Mouse (Mus musculus) large intestine, adult 2 months (tissue): ENCODE measurements at regions not wholly inside any gene's neighbourhood (a gene's known extent, or its start where the extent isn't known, plus 50 kb on each side); places are given as distances from the start of the nearest gene placed in this dataset.
"Not testable (repeated sequence)": the region's sequence is repeated elsewhere in the genome, so short reads cannot be mapped to it uniquely, and the experiment has no call there.

Experiments used
- DNase-seq: peaks from one replicate; pipeline ENCODE4 v3.0.0-alpha.2; 2012; ENCODE audit warnings: low read depth, low spot score
- WGBS: fragments of 180-500 bp; shearing (Covaris S2); methylation state at CpG from one replicate; pipeline ENCODE4 v1.1.7; 2018; 5-methylcytosine and 5-hydroxymethylcytosine counted together

GRCm38 (mm10) chr5:3141841-3142240 is 199.4 kb upstream of the Cdk6 start:
- DNase-seq, result not testable (repeated sequence)
- 88% methylated on average over 11 of the region's 11 CpGs for WGBS

GRCm38 (mm10) chr5:3146544-3147295 is 194.6 kb upstream of the Cdk6 start:
- 24% methylated on average over 10 of the region's 11 CpGs for WGBS
- not testable (repeated sequence) for DNase-seq

GRCm38 (mm10) chr5:3149886-3150285 is 191.4 kb upstream of the Cdk6 start:
- not testable (repeated sequence) for DNase-seq
- WGBS, result 88% methylated on average over 5 of the region's 5 CpGs

- not testable (repeated sequence) for DNase-seq
- WGBS, result 85% methylated on average over 4 of the region's 4 CpGs
Observed at GRCm38 (mm10) chr5:3150766-3151165, 190.5 kb upstream of the Cdk6 start.

DNA sequence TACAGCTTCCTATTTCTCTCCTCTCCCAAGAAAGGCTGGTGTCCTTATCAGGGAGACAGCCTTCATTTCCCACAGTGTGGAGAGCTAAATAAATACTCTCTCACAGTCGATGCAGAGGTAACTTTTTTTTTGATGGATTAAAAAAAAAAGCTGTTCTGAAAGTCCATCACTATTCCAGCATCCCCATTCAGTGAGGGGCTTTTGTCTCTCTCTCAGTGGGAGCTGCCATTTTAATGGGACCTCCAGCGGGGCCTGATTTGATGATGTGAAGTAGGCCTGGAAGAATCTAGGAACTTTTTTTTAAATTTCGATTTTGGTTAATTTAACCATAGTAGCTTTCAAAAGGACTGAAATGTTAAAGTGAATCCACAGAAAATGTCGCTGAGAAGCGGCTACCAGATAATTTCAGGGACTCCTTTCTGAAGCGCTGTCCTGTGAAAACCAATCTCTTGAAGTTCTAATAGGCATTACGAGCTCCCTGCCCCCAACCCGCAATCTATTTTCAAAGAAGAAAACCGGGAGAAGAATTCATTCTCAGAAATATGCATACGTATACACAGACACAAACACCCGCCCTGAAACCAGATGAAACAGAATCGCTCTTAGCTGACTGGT is 189.6 kb upstream of the Cdk6 start:
- 49% methylated on average over 12 of the region's 12 CpGs for WGBS
- not testable (repeated sequence) for DNase-seq

DNA sequence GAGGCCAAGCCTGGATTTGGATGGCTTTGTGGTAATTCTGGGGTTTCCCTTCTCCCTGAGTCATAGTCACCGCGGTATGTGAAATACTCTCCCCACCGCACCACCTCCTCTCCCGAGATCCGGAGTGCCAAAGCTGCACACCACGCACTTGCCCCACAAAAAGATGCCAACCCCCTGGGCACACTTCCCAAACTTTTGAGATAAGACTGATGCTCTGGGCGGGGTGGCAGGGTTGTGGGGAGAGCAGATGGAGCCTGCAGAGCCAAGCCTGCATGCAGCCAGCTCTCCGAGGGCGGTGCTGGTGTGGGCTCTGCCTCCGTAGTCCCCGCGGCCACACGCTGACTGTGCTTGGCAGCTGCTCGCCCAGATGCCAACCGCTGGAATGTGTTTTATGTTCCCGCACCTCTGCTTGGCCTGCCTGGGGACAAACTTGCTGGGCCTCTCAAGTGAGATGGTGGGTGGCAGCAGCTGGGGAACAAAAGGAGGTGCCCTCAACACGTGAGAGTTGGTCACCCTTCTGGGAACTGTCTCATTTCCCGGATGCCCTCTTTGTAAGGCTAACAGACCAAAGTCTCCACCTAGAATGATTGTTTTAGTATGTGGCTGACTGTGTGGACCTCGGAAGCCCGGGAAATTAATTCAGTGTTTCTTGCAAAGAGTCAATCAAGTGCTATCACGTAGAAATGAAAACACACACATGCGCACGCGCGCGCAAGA is 189.0 kb upstream of the Cdk6 start:
- DNase-seq, result not testable (repeated sequence)
- 27% methylated on average over 26 of the region's 26 CpGs for WGBS

GRCm38 (mm10) chr5:3165511-3165910 is 175.8 kb upstream of the Cdk6 start:
- 87% methylated on average over 2 of the region's 2 CpGs for WGBS
- not testable (repeated sequence) for DNase-seq

DNA sequence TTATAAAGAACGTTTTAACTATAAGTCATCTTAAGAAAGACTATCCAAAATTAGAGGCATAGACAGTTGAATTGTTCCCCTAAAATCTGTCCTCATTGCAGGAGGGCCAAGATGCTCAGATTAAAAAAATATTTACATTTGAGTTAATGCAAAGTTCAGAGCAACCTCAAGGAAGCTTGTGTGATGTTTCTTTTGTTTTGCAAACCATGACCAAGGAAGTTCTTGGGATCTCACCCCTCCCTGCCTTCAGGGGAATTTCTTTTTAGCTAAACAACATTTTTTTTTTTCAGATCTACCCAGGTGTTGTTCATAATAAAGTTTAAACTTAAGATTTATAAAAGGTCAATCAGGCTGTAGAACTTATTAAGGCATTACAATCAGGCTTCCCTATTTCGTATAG is 174.8 kb upstream of the Cdk6 start:
- not testable (repeated sequence) for DNase-seq
- WGBS, result 82% methylated on average over 2 of the region's 2 CpGs

DNA sequence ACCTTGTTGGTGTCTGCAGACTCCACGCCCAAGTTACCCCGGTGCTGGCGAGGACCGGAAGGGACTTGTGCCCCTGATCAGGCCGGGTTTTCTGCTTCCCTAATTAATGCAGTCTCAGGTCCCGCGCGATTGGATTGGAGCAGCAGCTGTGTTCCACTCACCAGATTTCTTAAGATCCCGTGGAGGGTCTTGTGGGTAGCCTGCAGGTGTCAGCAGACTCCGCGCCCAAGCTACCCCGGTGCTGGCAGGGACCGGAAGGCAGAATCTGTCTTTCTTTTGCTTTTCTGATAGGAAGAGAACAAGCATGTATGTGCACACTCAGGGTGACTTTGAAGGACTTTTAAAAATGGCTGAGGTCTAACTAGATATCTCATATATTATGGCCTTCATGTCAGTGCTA is 147.7 kb upstream of the Cdk6 start:
- not testable (repeated sequence) for DNase-seq
- WGBS, result 89% methylated on average over 13 of the region's 13 CpGs

DNA sequence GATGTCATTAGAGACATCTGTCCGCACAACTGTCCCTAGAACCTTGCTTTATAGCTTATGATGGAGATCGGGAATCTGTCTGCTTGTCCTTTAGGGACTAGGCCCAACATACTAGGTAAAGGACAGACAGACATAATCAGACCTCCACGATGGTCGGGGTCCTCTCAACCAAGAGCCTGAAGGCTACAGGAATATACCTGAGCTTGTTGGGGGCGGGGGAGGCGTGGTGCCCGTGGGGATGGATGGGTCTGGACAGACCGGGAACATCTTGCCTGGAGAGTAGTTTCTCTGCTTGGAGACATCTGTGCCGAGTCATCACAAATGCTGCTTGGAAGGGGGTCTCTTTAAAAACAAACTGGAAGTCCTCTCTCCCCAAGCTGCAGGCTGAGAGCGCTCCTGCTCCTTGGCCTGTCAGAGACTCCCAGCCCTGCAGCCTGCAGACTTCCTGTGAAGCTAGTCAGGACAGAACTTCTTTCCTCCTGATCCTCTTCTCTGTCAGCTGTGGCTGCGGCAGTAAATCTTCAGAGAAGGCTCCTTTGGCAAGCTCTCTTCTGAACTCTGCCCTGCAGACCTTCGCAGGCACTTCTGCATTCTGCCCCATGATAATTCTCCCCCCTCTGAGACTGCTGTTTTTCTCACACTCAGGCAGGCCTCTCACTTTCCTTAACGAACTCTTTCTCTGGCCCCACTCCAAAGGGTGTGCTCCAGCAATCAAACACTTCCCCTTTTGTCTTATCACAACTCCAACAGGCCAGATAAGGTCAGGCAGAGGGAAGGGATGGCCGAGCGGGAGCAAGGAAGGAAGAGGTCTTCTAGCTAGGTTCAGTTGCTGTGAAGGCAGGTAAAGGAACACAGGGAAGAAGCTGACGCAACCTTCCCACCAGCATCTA is 143.1 kb upstream of the Cdk6 start:
- DNase-seq, result peak; percentile 94
- 23% methylated on average over 16 of the region's 16 CpGs for WGBS

- not testable (repeated sequence) for DNase-seq
Observed at GRCm38 (mm10) chr5:3198869-3199550, 142.3 kb upstream of the Cdk6 start.

DNA sequence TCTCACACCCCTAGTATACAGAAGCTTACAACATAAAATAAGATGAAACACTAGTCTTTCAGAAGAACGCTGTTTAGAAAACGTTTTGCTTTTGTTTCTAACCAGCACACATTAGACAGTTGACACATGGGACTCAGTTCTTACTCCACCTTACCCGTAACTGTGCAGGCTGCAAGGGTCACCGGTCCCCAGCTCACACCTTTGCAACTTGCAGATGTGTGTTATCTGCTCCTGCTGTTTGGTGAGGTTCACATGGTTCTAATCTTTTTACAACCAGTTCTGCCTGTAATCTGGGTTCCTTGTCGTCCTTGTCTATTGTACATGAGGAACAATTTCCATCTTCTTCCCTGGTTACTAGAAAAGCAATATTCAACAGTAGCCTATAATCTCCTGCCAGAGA is 135.1 kb upstream of the Cdk6 start:
- 42% methylated on average over 5 of the region's 5 CpGs for WGBS
- not testable (repeated sequence) for DNase-seq

More at GRCm38 (mm10) chr5:3198869-3199550, 142.3 kb upstream of the Cdk6 start:
- WGBS, result 19% methylated on average over 7 of the region's 7 CpGs

- DNase-seq, result not testable (repeated sequence)
- 88% methylated on average over 4 of the region's 4 CpGs for WGBS
Observed at GRCm38 (mm10) chr5:3208293-3208692, 133.0 kb upstream of the Cdk6 start.

- WGBS, result 81% methylated on average over 3 of the region's 3 CpGs
- DNase-seq, result no peak
Observed at GRCm38 (mm10) chr5:3211284-3211683, 130.0 kb upstream of the Cdk6 start.

GRCm38 (mm10) chr5:3216053-3216452 is 125.2 kb upstream of the Cdk6 start:
- DNase-seq, result no peak
- 21% methylated on average over 5 of the region's 5 CpGs for WGBS

GRCm38 (mm10) chr5:3219230-3219629 is 122.1 kb upstream of the Cdk6 start:
- no peak for DNase-seq
- 75% methylated on average over 4 of the region's 4 CpGs for WGBS

DNA sequence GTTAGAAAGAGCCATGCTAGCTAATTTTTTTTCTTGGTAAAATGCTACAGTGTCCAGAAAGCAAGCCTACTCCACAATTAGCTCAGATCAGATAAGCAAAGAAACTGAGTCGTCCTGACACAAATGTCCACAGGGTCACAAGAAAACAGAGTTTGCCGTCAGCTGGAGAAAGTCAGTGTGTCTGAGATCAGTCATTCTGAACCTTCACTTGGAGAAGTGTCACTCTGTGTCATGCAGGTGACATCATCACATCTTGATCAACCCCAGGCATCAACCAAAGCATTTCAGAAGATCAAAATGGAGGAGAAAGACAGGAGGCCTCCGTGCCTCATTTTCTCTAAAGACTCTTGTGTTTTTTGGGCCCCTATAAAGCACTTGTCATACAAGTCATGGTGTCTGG is 121.5 kb upstream of the Cdk6 start:
- 87% methylated on average over 3 of the region's 3 CpGs for WGBS

DNA sequence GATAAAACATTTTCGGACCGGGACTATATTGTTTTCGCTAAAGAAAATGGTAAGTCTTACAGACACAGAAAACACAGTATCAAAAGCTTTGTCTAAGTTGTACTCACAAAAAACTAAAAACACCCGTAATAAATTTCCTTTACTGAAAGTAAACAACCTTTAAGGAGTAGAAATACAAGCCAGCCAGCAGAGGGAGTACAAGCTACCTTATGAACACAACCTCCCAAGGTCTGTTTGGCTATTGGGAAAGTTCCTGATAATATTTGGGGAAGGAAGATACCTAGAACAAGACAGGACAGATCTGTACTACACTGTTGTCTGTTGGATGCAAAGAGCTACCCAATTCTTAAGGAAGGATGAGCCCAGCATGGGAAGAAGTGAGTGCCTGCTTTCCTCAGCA is 117.5 kb upstream of the Cdk6 start:
- 60% methylated on average over 4 of the region's 4 CpGs for WGBS
- DNase-seq, result not testable (repeated sequence)

More for the DNA sequence above, 121.5 kb upstream of the Cdk6 start:
- DNase-seq, result no peak
